Mouse (Mus musculus) ES-E14 (cell line): ENCODE data around the gene Alms1.

ENCODE experiments used
- CHD2 ChIP-seq: IDR thresholded peaks from 2 replicates; pipeline ENCODE4 v1.6.1; 2014; ENCODE audit warnings: mild to moderate bottlenecking, low read depth, low read length, inconsistent platforms
- HCFC1 ChIP-seq: IDR thresholded peaks from 2 replicates; pipeline ENCODE4 v1.6.1; 2012; ENCODE audit warnings: low read length, inconsistent platforms, borderline replicate concordance; ENCODE audit not compliant: insufficient read depth
- ZC3H11A ChIP-seq: IDR thresholded peaks from 2 replicates; pipeline ENCODE4 v1.6.1; 2012; ENCODE audit warnings: low read depth, mild to moderate bottlenecking, inconsistent platforms, low read length, borderline replicate concordance
- ZNF384 ChIP-seq: IDR thresholded peaks from 2 replicates; pipeline ENCODE4 v1.6.1; 2012; ENCODE audit warnings: low read depth, low read length, inconsistent platforms

DNA sequence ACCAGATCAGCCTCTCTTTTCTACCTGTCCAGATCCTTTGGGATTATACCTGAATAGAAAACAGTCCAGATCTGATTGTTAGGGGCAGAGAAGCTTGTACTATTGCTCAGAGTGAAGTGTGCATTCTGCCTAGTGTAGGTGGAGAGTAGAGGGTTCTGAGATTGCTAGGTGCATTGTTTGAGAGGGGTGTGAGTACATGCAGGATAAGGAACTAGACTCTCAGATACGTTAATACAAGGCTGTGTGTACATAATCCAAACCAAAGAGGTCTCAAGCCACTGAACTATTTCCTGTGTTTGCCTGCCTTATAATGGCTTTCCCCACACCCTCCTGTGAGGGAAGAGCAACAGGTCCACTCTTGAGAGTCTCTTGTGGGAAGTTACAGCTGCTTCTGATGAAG, 12.0 kb downstream of the Alms1 start:
- TF ChIP-seq ZC3H11A = no peak
- no peak for TF ChIP-seq HCFC1
- no peak for TF ChIP-seq CHD2
- TF ChIP-seq ZNF384 = no peak
